Mouse (Mus musculus) heart, embryonic 14.5 days (tissue): ENCODE measurements around the gene Slamf8. TPM values are rescaled to one million over a fixed set of nuclear protein-coding genes. Genes with fewer than 3 reads are reported as not detected.

ENCODE experiments used
- ATAC-seq: fragments of 200-750 bp; cut with Nextera tagmentation; 2 replicates; pipeline ENCODE4 v1.8.0; 2017; ENCODE audit warnings: low read depth, moderate TSS enrichment; ENCODE audit not compliant: insufficient number of reproducible peaks, insufficient read depth, low FRiP score
- H3K27ac ChIP-seq, 2 experiments: fragments of 200-500 bp in 1 of 2; fragments of 300-500 bp in 1 of 2; sonication (generic) in 1 of 2; replicated peaks in 1 of 2; 2 replicates each; pipeline ENCODE4 v1.5.1; 2012 to 2014; ENCODE audit warnings: low read depth in 2 of 2, low read length in 2 of 2, control low read depth in 1 of 2, mild to moderate bottlenecking in 1 of 2, mixed read lengths in 1 of 2; ENCODE audit not compliant: control insufficient read depth in 1 of 2, insufficient read depth in 1 of 2
- H3K27me3 ChIP-seq: fragments of 300-500 bp; sonication (generic); 2 replicates; pipeline ENCODE4 v1.6.1; 2014; ENCODE audit warnings: mild to moderate bottlenecking, low read length, control low read depth; ENCODE audit not compliant: control insufficient read depth, insufficient read depth
- H3K36me3 ChIP-seq: fragments of 300-500 bp; sonication (generic); 2 replicates; pipeline ENCODE4 v1.6.1; 2014; ENCODE audit warnings: mild to moderate bottlenecking, control low read depth, low read length, mixed read lengths; ENCODE audit not compliant: control insufficient read depth, insufficient read depth
- H3K4me1 ChIP-seq, 2 experiments: fragments of 200-500 bp in 1 of 2; fragments of 300-500 bp in 1 of 2; sonication (generic) in 1 of 2; 2 replicates each; pipeline ENCODE4 v1.6.1; 2012 to 2014; ENCODE audit warnings: low read length in 2 of 2, control low read depth in 1 of 2, mixed read lengths in 1 of 2; ENCODE audit not compliant: control insufficient read depth in 2 of 2, insufficient read depth in 2 of 2
- H3K4me2 ChIP-seq: fragments of 300-500 bp; sonication (generic); 2 replicates; pipeline ENCODE4 v1.6.1; 2014; ENCODE audit warnings: mild to moderate bottlenecking, low read length
- H3K4me3 ChIP-seq, 2 experiments: fragments of 200-500 bp in 1 of 2; fragments of 300-500 bp in 1 of 2; sonication (generic) in 1 of 2; 2 replicates each; pipeline ENCODE4 v1.5.1; 2012 to 2014; ENCODE audit warnings: low read length in 2 of 2, mild to moderate bottlenecking in 2 of 2, control low read depth in 1 of 2, low read depth in 1 of 2, moderate library complexity in 1 of 2; ENCODE audit not compliant: control insufficient read depth in 1 of 2, insufficient read depth in 1 of 2
- H3K9ac ChIP-seq: fragments of 300-500 bp; sonication (generic); 2 replicates; pipeline ENCODE4 v1.6.1; 2014; ENCODE audit warnings: mild to moderate bottlenecking, low read length
- H3K9me3 ChIP-seq: fragments of 300-500 bp; sonication (generic); 2 replicates; pipeline ENCODE4 v1.6.1; 2016; ENCODE audit warnings: low read length, control low read depth; ENCODE audit not compliant: control insufficient read depth
- WGBS: fragments of 180-500 bp; shearing (Covaris S2); extraction: QIAGEN DNeasy Blood & Tissue Kit; methylation state at CpG from one replicate; pipeline ENCODE4 v1.1.7; 2014; 5-methylcytosine and 5-hydroxymethylcytosine counted together
- polyA plus RNA-seq: library from polyadenylated mRNA; unstranded; fragments of >200 nt; fragmentation: Nextera tagmentation; extraction: Ambion mirVana; gene quantifications from 2 replicates; pipeline ENCODE4 v1.2.1, GENCODE M21; 2014

The Slamf8 gene
- polyA plus RNA-seq, 1 experiment from 2014 or later = 0.12 TPM

- H3K27ac ChIP-seq = no peak overlapping the region
- WGBS = 85% methylated on average over 5 of the region's 5 CpGs
- no peaks in the 10 kb centered on the region for H3K27me3 ChIP-seq
- peaks cover 0 to 7% of the 10 kb centered on the region in 2 experiments; a peak in 2 of 4 replicates for H3K4me1 ChIP-seq
- no peak for ATAC-seq
- no peaks in the 10 kb centered on the region for H3K36me3 ChIP-seq
- H3K4me2 ChIP-seq = peak overlapping the region; percentile 83; the same call in 1 of the 2 replicates
- H3K9me3 ChIP-seq = 0 out of 2 replicates have a peak, but pooled peaks cover 3% of the 10 kb centered on the region
- H3K4me3 ChIP-seq = no peak overlapping the region
- H3K9ac ChIP-seq = no peak overlapping the region
Measured at GRCm38 (mm10) chr1:172631721-172632120, 41.4 kb upstream of the Slamf8 start.

GRCm38 (mm10) chr1:172629831-172630230 is 39.5 kb upstream of the Slamf8 start:
- H3K9ac ChIP-seq = no peak overlapping the region
- no peak overlapping the region for H3K27ac ChIP-seq
- no peak overlapping the region for H3K4me3 ChIP-seq
- 63% methylated on average over 7 of the region's 7 CpGs for WGBS
- no peak overlapping the region for H3K4me2 ChIP-seq
- no peaks in the 10 kb centered on the region for H3K36me3 ChIP-seq
- peaks cover 0 to 6% of the 10 kb centered on the region in 2 experiments; a peak in 2 of 4 replicates for H3K4me1 ChIP-seq
- no peaks in the 10 kb centered on the region for H3K27me3 ChIP-seq
- no peak for ATAC-seq
- peaks cover 7% of the 10 kb centered on the region; the same call in 1 of the 2 replicates for H3K9me3 ChIP-seq

- H3K4me3 ChIP-seq = no peak overlapping the region
- no peak overlapping the region for H3K27ac ChIP-seq
- H3K36me3 ChIP-seq = no peaks in the 10 kb centered on the region
- no peak overlapping the region for H3K4me2 ChIP-seq
- no peaks in the 10 kb centered on the region for H3K4me1 ChIP-seq
- no peak for ATAC-seq
- whole genome bisulfite sequencing = 94% methylated on average over 3 of the region's 3 CpGs
- H3K9ac ChIP-seq = no peak overlapping the region
- peaks cover 7% of the 10 kb centered on the region; the same call in 1 of the 2 replicates for H3K9me3 ChIP-seq
- no peaks in the 10 kb centered on the region for H3K27me3 ChIP-seq
Measured at GRCm38 (mm10) chr1:172626306-172626705, 35.9 kb upstream of the Slamf8 start.

- Histone ChIP-seq H3K27me3 (no peaks in the 10 kb centered on the region), H3K27ac (no peak overlapping the region), H3K9me3 (peaks cover 7% of the 10 kb centered on the region; the same call in 1 of the 2 replicates), H3K4me3 (no peak overlapping the region), H3K4me2 (no peak overlapping the region), H3K4me1 (no peaks in the 10 kb centered on the region), H3K36me3 (no peaks in the 10 kb centered on the region), H3K9ac (no peak overlapping the region)
- no peak for ATAC-seq
- 77% methylated on average over 3 of the region's 3 CpGs for WGBS
Measured at GRCm38 (mm10) chr1:172624081-172624480, 33.7 kb upstream of the Slamf8 start.

- H3K9ac ChIP-seq = no peak overlapping the region
- no peak for ATAC-seq
- no peak overlapping the region for H3K4me2 ChIP-seq
- peaks cover 7% of the 10 kb centered on the region; the same call in 1 of the 2 replicates for H3K9me3 ChIP-seq
- H3K27ac ChIP-seq = no peak overlapping the region
- H3K4me3 ChIP-seq = no peak overlapping the region
- H3K36me3 ChIP-seq = no peaks in the 10 kb centered on the region
- H3K27me3 ChIP-seq = no peaks in the 10 kb centered on the region
- H3K4me1 ChIP-seq = no peaks in the 10 kb centered on the region
- WGBS = 56% methylated on average over 5 of the region's 5 CpGs
Measured at GRCm38 (mm10) chr1:172623599-172623998, 33.2 kb upstream of the Slamf8 start.

- Histone ChIP-seq H3K27me3 (no peaks in the 10 kb centered on the region), H3K4me1 (peaks cover 0 to 2% of the 10 kb centered on the region in 2 experiments; a peak in 1 of 4 replicates), H3K9me3 (no peaks in the 10 kb centered on the region), H3K36me3 (no peaks in the 10 kb centered on the region), H3K9ac (no peak overlapping the region), H3K27ac (no peak overlapping the region), H3K4me3 (no peak overlapping the region), H3K4me2 (no peak overlapping the region)
- WGBS = 14% methylated on average over 7 of the region's 7 CpGs
- ATAC-seq = no peak
Measured at GRCm38 (mm10) chr1:172619235-172619634, 28.9 kb upstream of the Slamf8 start.

GRCm38 (mm10) chr1:172618141-172618540 is 27.8 kb upstream of the Slamf8 start:
- Histone ChIP-seq H3K27ac (no peak overlapping the region), H3K27me3 (no peaks in the 10 kb centered on the region), H3K9ac (no peak overlapping the region), H3K9me3 (no peaks in the 10 kb centered on the region), H3K4me3 (no peak overlapping the region), H3K4me1 (peaks cover 0 to 2% of the 10 kb centered on the region in 2 experiments; a peak in 1 of 4 replicates), H3K36me3 (no peaks in the 10 kb centered on the region), H3K4me2 (no peak overlapping the region)
- ATAC-seq = no peak
- WGBS = 90% methylated on average over 4 of the region's 4 CpGs
